In the genomic region with DNA sequence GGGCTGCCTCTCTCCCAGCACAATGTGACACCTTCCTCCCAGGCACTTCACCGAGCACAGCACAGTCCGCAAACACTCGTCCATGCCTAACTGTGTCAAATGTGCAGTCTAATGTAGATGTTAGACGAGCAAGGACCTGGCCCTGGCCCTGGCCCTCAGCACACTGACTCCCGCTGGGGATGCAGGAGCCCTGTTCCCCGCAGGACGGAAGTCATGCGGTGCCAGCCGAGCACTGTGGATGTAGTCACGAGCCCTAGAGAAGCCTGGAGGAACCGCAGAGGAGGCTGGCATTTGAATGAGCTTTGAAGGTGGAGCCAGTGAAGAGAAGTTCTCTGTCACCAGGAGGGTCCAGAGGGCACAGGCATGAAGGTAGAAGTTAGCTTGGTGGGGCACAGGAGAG, we compare ENCODE assay signal across 18 mouse cellular contexts. TPM values are rescaled to one million over a fixed set of nuclear protein-coding genes. Genes with fewer than 3 reads are reported as not detected.
DNase-seq lines count a peak whose midpoint lies in the region; ATAC-seq and TF ChIP-seq lines count a peak whose summit lies in the region.
"Had no signal": no experiment of that assay in that cellular context is flagged by ENCODE, and none has a peak within 500 bp of the region (broad histone marks: within the 10 kb centered on the region; RNA-seq: fewer than 3 reads in every experiment).

No protein-coding gene starts in this region.

- H3K4me2 ChIP-seq in heart, embryonic 15.5 days, result no peak overlapping the region
- H3K4me2 ChIP-seq: embryonic facial prominence, embryonic 15.5 days; forebrain, embryonic 12.5 days had no signal

- no peak for ATAC-seq in heart, embryonic 15.5 days (replicated peaks; ENCODE audit: insufficient number of reproducible peaks, insufficient read depth, low FRiP score, low read depth)
- ATAC-seq: midbrain, embryonic 16.5 days had no signal

- H3K9me3 ChIP-seq in heart, embryonic 15.5 days (replicated peaks), result no peaks in the 10 kb centered on the region
- H3K9me3 ChIP-seq: embryonic facial prominence, embryonic 15.5 days; forebrain, embryonic 12.5 days had no signal

- no peaks in the 10 kb centered on the region for H3K27me3 ChIP-seq in cerebellum, adult 2 months (ENCODE audit: control insufficient read depth, insufficient read depth, low read length)
- H3K27me3 ChIP-seq in heart, embryonic 15.5 days, result no peaks in the 10 kb centered on the region

- peaks cover 84% of the 10 kb centered on the region for H3K4me1 ChIP-seq in cerebellum, adult 2 months (ENCODE audit: control insufficient read depth, insufficient read depth, low read length)
- peaks cover 78% of the 10 kb centered on the region for H3K4me1 ChIP-seq in heart, embryonic 15.5 days (replicated peaks)

- peak; percentile 65 to 66 for DNase-seq in cerebellum, adult 2 months
- no peak for DNase-seq in cerebellum, adult 11 months
- DNase-seq in heart, postnatal 4 days, result no peak
- DNase-seq in thymus, postnatal 0 days (ENCODE audit: low spot score), result peak; percentile 47
- DNase-seq in thymus, adult 18-20 months, result no peak
- no peak for DNase-seq in adrenal gland, postnatal 25 days
- DNase-seq in right cerebral cortex, adult 2 months (ENCODE audit: low spot score in 2 of 2), result no peak
- DNase-seq: cerebellum, adult 11-12 months; gastrocnemius, adult 2 months; kidney, adult 8-10 months; kidney, postnatal 36 days; left cerebral cortex, postnatal 4 days; right cerebral cortex, postnatal 25 days had no signal

- H3K27ac ChIP-seq in cerebellum, adult 2 months (ENCODE audit: insufficient read depth, low read length), result peak overlapping the region; percentile 2; the same call in 1 of the 2 replicates
- peak overlapping the region; percentile 78 for H3K27ac ChIP-seq in heart, embryonic 15.5 days
- H3K27ac ChIP-seq: embryonic facial prominence, embryonic 15.5 days; forebrain, embryonic 12.5 days; gastrocnemius, adult 2 months; liver, embryonic 14.5 days had no signal

- no peak for TF ChIP-seq POLR2A in cerebellum, adult 2 months (IDR thresholded peaks at IDR 0.05; ENCODE audit: borderline replicate concordance, insufficient read depth, low read length)

- no peaks in the 10 kb centered on the region for H3K36me3 ChIP-seq in heart, embryonic 15.5 days
- H3K36me3 ChIP-seq: embryonic facial prominence, embryonic 15.5 days; forebrain, embryonic 12.5 days had no signal

- H3K4me3 ChIP-seq in cerebellum, adult 2 months (replicated peaks; ENCODE audit: insufficient read depth, low read depth, low read length), result no peak overlapping the region
- H3K4me3 ChIP-seq in heart, embryonic 15.5 days, result no peak overlapping the region
- H3K4me3 ChIP-seq: embryonic facial prominence, embryonic 15.5 days; forebrain, embryonic 12.5 days; gastrocnemius, adult 2 months had no signal

- no peak for TF ChIP-seq CTCF in cerebellum, adult 2 months (IDR thresholded peaks at IDR 0.05; ENCODE audit: borderline replicate concordance, insufficient read depth, low read depth, low read length)

- WGBS in cerebellum, adult 2 months, result 15% methylated on average over 11 of the region's 11 CpGs
- WGBS in heart, embryonic 15.5 days, result 42% methylated on average over 11 of the region's 11 CpGs

- no peak overlapping the region for H3K9ac ChIP-seq in heart, embryonic 15.5 days
- H3K9ac ChIP-seq: embryonic facial prominence, embryonic 15.5 days; forebrain, embryonic 12.5 days; liver, embryonic 14.5 days had no signal

RNA-seq across cellular contexts. Expression of a gene that starts 35.8 kb away (rescaled TPM):
- 30.8 and 37.5 TPM in 2 replicates for polyA plus RNA-seq in cerebellum, adult 2 months (2012; rRNA removed)
- 16.2 and 20.8 TPM in 2 replicates for polyA plus RNA-seq in heart, embryonic 15.5 days (2015; fragmentation: Nextera tagmentation; extraction: Ambion mirVana)
- total RNA-seq in heart, postnatal 4 days (2021), result 10 to 100 TPM; 11.9 to 12.0 TPM
- polyA plus RNA-seq in thymus, postnatal 0 days (2015; fragmentation: Nextera tagmentation; extraction: Ambion mirVana), result 19.3 and 20.1 TPM in 2 replicates
- total RNA-seq in adrenal gland, postnatal 25 days (2021), result 37.3 and 38.1 TPM in 2 replicates

RNA-seq across cellular contexts. Expression of a gene that starts 36.2 kb away (rescaled TPM):
- 12.5 and 13.3 TPM in 2 replicates for polyA plus RNA-seq in cerebellum, adult 2 months (2012; rRNA removed)
- 6.6 and 11.4 TPM in 2 replicates for polyA plus RNA-seq in heart, embryonic 15.5 days (2015; fragmentation: Nextera tagmentation; extraction: Ambion mirVana)
- 1 to 10 TPM; 5.2 to 9.3 TPM for total RNA-seq in heart, postnatal 4 days (2021)
- polyA plus RNA-seq in thymus, postnatal 0 days (2015; fragmentation: Nextera tagmentation; extraction: Ambion mirVana), result 8.6 and 10.8 TPM in 2 replicates
- total RNA-seq in adrenal gland, postnatal 25 days (2021), result 19.9 and 22.3 TPM in 2 replicates

RNA-seq across cellular contexts. Expression of a gene that starts 43.6 kb away (rescaled TPM):
- polyA plus RNA-seq in cerebellum, adult 2 months (2012; rRNA removed), result 249 and 283 TPM in 2 replicates
- polyA plus RNA-seq in heart, embryonic 15.5 days (2015; fragmentation: Nextera tagmentation; extraction: Ambion mirVana), result 0.10 and 0.16 TPM in 2 replicates
- total RNA-seq in heart, postnatal 4 days (2021), result under 1 TPM; 0.12 to 0.18 TPM
- polyA plus RNA-seq in thymus, postnatal 0 days (2015; fragmentation: Nextera tagmentation; extraction: Ambion mirVana), result 0.60 and 0.83 TPM in 2 replicates
- 2.5 and 3.5 TPM in 2 replicates for total RNA-seq in adrenal gland, postnatal 25 days (2021)
- polyA plus RNA-seq: embryonic facial prominence, embryonic 15.5 days; forebrain, embryonic 12.5 days had no signal

RNA-seq across cellular contexts. Expression of a gene that starts 53.4 kb away (rescaled TPM):
- polyA plus RNA-seq in cerebellum, adult 2 months (2012; rRNA removed), result 53.5 and 56.8 TPM in 2 replicates
- polyA plus RNA-seq in heart, embryonic 15.5 days (2015; fragmentation: Nextera tagmentation; extraction: Ambion mirVana), result 10.5 and 12.4 TPM in 2 replicates
- 1 to 10 TPM; 7.5 to 9.5 TPM for total RNA-seq in heart, postnatal 4 days (2021)
- 22.0 and 22.4 TPM in 2 replicates for polyA plus RNA-seq in thymus, postnatal 0 days (2015; fragmentation: Nextera tagmentation; extraction: Ambion mirVana)
- total RNA-seq in adrenal gland, postnatal 25 days (2021), result 1,338 and 1,408 TPM in 2 replicates

Comparison
In these comparisons a context has a peak if more than half of its experiments do, and no peak if none do; other contexts are left out.
1. DNase-seq: peak in cerebellum, adult 2 months (2 of 2) and thymus, postnatal 0 days (single experiment); none in cerebellum, adult 11 months (single experiment), heart, postnatal 4 days (single experiment), thymus, adult 18-20 months (0 of 2), adrenal gland, postnatal 25 days (single experiment) and right cerebral cortex, adult 2 months (0 of 2).
2. RNA of a gene that starts 43.6 kb away (polyA plus RNA-seq): 249 to 283 TPM in cerebellum, adult 2 months; 0.60 to 0.83 TPM in thymus, postnatal 0 days and 0.10 to 0.16 TPM in heart, embryonic 15.5 days; every median in the first group is over 100 times any median in the second.